Mouse (Mus musculus) cerebellum, adult 2 months (tissue): ENCODE measurements around the gene Slc17a6.

Source experiments
- CTCF ChIP-seq: fragments of 200-500 bp; IDR thresholded peaks from 2 replicates; pipeline ENCODE4 v1.5.1; 2011; ENCODE audit warnings: low read depth, mild to moderate bottlenecking, control low read depth, low read length, moderate library complexity, borderline replicate concordance; ENCODE audit not compliant: insufficient read depth
- POLR2A ChIP-seq: fragments of 200-500 bp; IDR thresholded peaks from 2 replicates; pipeline ENCODE4 v1.6.1; 2011; ENCODE audit warnings: low read length, control low read depth, borderline replicate concordance; ENCODE audit not compliant: insufficient read depth

- no peak for TF ChIP-seq CTCF
- TF ChIP-seq POLR2A = no peak
These were observed 21.8 kb upstream of the Slc17a6 start for GRCm38 (mm10) chr7:51600021-51600420.
